In the genomic region with DNA sequence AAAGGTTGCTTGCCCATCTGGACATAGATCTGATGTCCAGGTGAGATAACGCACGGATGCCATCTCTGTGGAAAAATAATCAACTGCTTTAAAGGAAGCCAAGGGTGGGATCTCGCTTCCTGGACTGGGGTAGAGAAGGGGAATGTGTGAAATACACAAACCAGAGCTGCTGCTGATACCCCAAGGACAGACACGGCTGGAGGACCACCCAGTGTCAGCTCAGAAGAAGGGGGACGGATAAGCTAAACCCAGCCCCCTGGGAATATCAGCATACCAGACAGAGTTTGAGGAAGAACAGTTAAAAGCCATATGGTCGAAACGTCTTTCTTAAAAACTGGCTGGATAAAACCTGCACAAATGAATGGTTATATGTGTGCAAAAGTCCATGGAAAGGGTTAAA, we compare ENCODE assay signal across 8 mouse cellular contexts.
A peak's percentile ranks its signal among the peaks of the same experiment; 100 is the strongest.
DNase-seq lines count a peak whose midpoint lies in the region; ATAC-seq and TF ChIP-seq lines count a peak whose summit lies in the region.

No protein-coding gene starts in this region.

- H3K9me3 ChIP-seq in kidney, postnatal 0 days (replicated peaks; ENCODE audit: low read length) = no peaks in the 10 kb centered on the region
- H3K9me3 ChIP-seq in forebrain, embryonic 14.5 days (replicated peaks; ENCODE audit: control insufficient read depth, low read length) = no peaks in the 10 kb centered on the region
- no peaks in the 10 kb centered on the region for H3K9me3 ChIP-seq in limb, embryonic 14.5 days (ENCODE audit: control insufficient read depth, low read length)

- ATAC-seq in kidney, postnatal 0 days (replicated peaks; ENCODE audit: low FRiP score, low read depth) = no peak
- no peak for ATAC-seq in forebrain, embryonic 14.5 days
- peak; percentile 57; the same call in 1 of the 2 replicates for ATAC-seq in limb, embryonic 14.5 days (ENCODE audit: low FRiP score, low read depth)

- H3K4me1 ChIP-seq in kidney, postnatal 0 days (replicated peaks; ENCODE audit: insufficient read depth, low read length) = peaks cover 19% of the 10 kb centered on the region
- H3K4me1 ChIP-seq in kidney, adult 2 months (ENCODE audit: control insufficient read depth, insufficient read depth, low read length) = peaks cover 29% of the 10 kb centered on the region
- H3K4me1 ChIP-seq in bone marrow, adult 2 months (ENCODE audit: control insufficient read depth, insufficient read depth, low read length) = peaks cover 5% of the 10 kb centered on the region
- H3K4me1 ChIP-seq in forebrain, embryonic 14.5 days (ENCODE audit: control insufficient read depth, insufficient read depth, low read length) = peaks cover 2% of the 10 kb centered on the region; the same call in 1 of the 2 replicates
- H3K4me1 ChIP-seq in limb, embryonic 14.5 days (ENCODE audit: control insufficient read depth, insufficient read depth, low read length) = peaks cover 22% of the 10 kb centered on the region

- no peaks in the 10 kb centered on the region for H3K27me3 ChIP-seq in kidney, postnatal 0 days (ENCODE audit: insufficient read depth, low read length)
- H3K27me3 ChIP-seq in kidney, adult 2 months (replicated peaks; ENCODE audit: control insufficient read depth, insufficient read depth, low read length) = no peaks in the 10 kb centered on the region
- H3K27me3 ChIP-seq in forebrain, embryonic 14.5 days (replicated peaks; ENCODE audit: control insufficient read depth, insufficient read depth, low read length) = no peaks in the 10 kb centered on the region
- H3K27me3 ChIP-seq in limb, embryonic 14.5 days (ENCODE audit: control insufficient read depth, insufficient read depth, low read length) = no peaks in the 10 kb centered on the region

- H3K27ac ChIP-seq in kidney, postnatal 0 days = peak overlapping the region; percentile 87
- H3K27ac ChIP-seq in kidney, adult 2 months (ENCODE audit: insufficient read depth, low read depth, low read length) = no peak overlapping the region
- peak overlapping the region; percentile 8; the same call in 1 of the 2 replicates for H3K27ac ChIP-seq in bone marrow, adult 2 months (ENCODE audit: control insufficient read depth, insufficient read depth, low read depth, low read length, poor library complexity)
- no peak overlapping the region for H3K27ac ChIP-seq in forebrain, embryonic 14.5 days (ENCODE audit: low read depth, low read length)
- H3K27ac ChIP-seq in limb, embryonic 14.5 days (replicated peaks; ENCODE audit: low read depth, low read length) = peak overlapping the region; percentile 68

- H3K36me3 ChIP-seq in kidney, postnatal 0 days (ENCODE audit: insufficient read depth, low read length) = no peaks in the 10 kb centered on the region
- H3K36me3 ChIP-seq in kidney, adult 2 months (ENCODE audit: control insufficient read depth, insufficient read depth, low read length) = no peaks in the 10 kb centered on the region
- H3K36me3 ChIP-seq in forebrain, embryonic 14.5 days (ENCODE audit: control insufficient read depth, insufficient read depth, low read length) = no peaks in the 10 kb centered on the region
- no peaks in the 10 kb centered on the region for H3K36me3 ChIP-seq in limb, embryonic 14.5 days (ENCODE audit: control insufficient read depth, insufficient read depth, low read length)

- no peak for TF ChIP-seq POLR2A in kidney, adult 2 months (IDR thresholded peaks at IDR 0.05; ENCODE audit: low read depth, low read length)
- no peak for TF ChIP-seq POLR2A in bone marrow, adult 2 months (IDR thresholded peaks at IDR 0.05; ENCODE audit: borderline replicate concordance, control insufficient read depth, low read depth, low read length)
- no peak for TF ChIP-seq POLR2A in limb, embryonic 14.5 days (IDR thresholded peaks at IDR 0.05; ENCODE audit: borderline replicate concordance, extremely low read depth, insufficient read depth, insufficient read length)

- no peak for TF ChIP-seq CTCF in kidney, postnatal 0 days (IDR thresholded peaks at IDR 0.05; ENCODE audit: low read depth)
- TF ChIP-seq CTCF in kidney, adult 2 months (conservative IDR thresholded peaks at IDR 0.05; ENCODE audit: insufficient read depth, insufficient read length, low read depth, low read length) = no peak
- TF ChIP-seq CTCF in bone marrow, adult 2 months (IDR thresholded peaks at IDR 0.05; ENCODE audit: control insufficient read depth, insufficient read depth, low read length) = no peak

- H3K4me2 ChIP-seq in kidney, postnatal 0 days (ENCODE audit: low read length) = peak overlapping the region; percentile 34; the same call in 1 of the 2 replicates
- peak overlapping the region; percentile 8; the same call in 1 of the 2 replicates for H3K4me2 ChIP-seq in forebrain, embryonic 14.5 days (ENCODE audit: low read length)
- peak overlapping the region; percentile 42 for H3K4me2 ChIP-seq in limb, embryonic 14.5 days (replicated peaks; ENCODE audit: low read depth, low read length, severe bottlenecking)

- 53% methylated on average over 7 of the region's 7 CpGs for WGBS in kidney, postnatal 0 days
- WGBS in kidney, adult 2 months = 65% methylated on average over 7 of the region's 7 CpGs
- WGBS in bone marrow, adult 2 months = 53% methylated on average over 7 of the region's 7 CpGs
- 77% methylated on average over 7 of the region's 7 CpGs for WGBS in forebrain, embryonic 14.5 days
- 34% methylated on average over 7 of the region's 7 CpGs for WGBS in limb, embryonic 14.5 days

- H3K9ac ChIP-seq in kidney, postnatal 0 days (ENCODE audit: low read depth, low read length) = no peak overlapping the region
- H3K9ac ChIP-seq in forebrain, embryonic 14.5 days (ENCODE audit: low read length) = no peak overlapping the region
- peak overlapping the region; percentile 26; the same call in 1 of the 2 replicates for H3K9ac ChIP-seq in limb, embryonic 14.5 days (ENCODE audit: low read depth, low read length, severe bottlenecking)

- DNase-seq in kidney, postnatal 0 days (ENCODE audit: low spot score) = no peak
- DNase-seq in kidney, adult 2 months = no peak
- DNase-seq in forebrain, embryonic 14.5 days (ENCODE audit: low spot score) = no peak
- DNase-seq in limb, embryonic 14.5 days (ENCODE audit: low spot score) = peak; percentile 44
- DNase-seq in cerebellum, adult 11-12 months = no peak
- DNase-seq in spleen, adult 12 weeks (ENCODE audit: low spot score) = no peak
- DNase-seq in adrenal gland, adult (ENCODE audit: inconsistent age in 2 of 2, low spot score in 1 of 2) = no peak

- no peak overlapping the region for H3K4me3 ChIP-seq in kidney, postnatal 0 days (replicated peaks; ENCODE audit: low read depth, low read length)
- no peak overlapping the region for H3K4me3 ChIP-seq in kidney, adult 2 months (ENCODE audit: insufficient read depth, low read depth, low read length)
- H3K4me3 ChIP-seq in bone marrow, adult 2 months (replicated peaks; ENCODE audit: control insufficient read depth, low read depth, low read length) = no peak overlapping the region
- no peak overlapping the region for H3K4me3 ChIP-seq in forebrain, embryonic 14.5 days (ENCODE audit: low read depth, low read length)
- peak overlapping the region; percentile 18 for H3K4me3 ChIP-seq in limb, embryonic 14.5 days (replicated peaks; ENCODE audit: low read length)

Comparison
In these comparisons a context has a peak if more than half of its experiments do, and no peak if none do; other contexts are left out.
1. H3K27ac ChIP-seq: peak in kidney, postnatal 0 days (single experiment), bone marrow, adult 2 months (single experiment) and limb, embryonic 14.5 days (single experiment); none in kidney, adult 2 months (single experiment) and forebrain, embryonic 14.5 days (single experiment).
2. Peak in every context shown above with its lines, with median percentiles within 50 percentile points of each other: H3K4me2 ChIP-seq.